Mouse (Mus musculus) intestine, postnatal 0 days (tissue): ENCODE data around the gene Abca3. TPM values are rescaled to one million over a fixed set of nuclear protein-coding genes. Genes with fewer than 3 reads are reported as not detected.

Source experiments
- ATAC-seq: fragments of 200-750 bp; cut with Nextera tagmentation; 2 replicates; pipeline ENCODE4 v1.8.0; 2017; ENCODE audit warnings: mild to moderate bottlenecking, moderate TSS enrichment, moderate library complexity
- H3K27ac ChIP-seq: fragments of 300-500 bp; sonication (generic); 2 replicates; pipeline ENCODE4 v1.5.1; 2014; ENCODE audit warnings: mild to moderate bottlenecking, low read depth, low read length, moderate library complexity
- H3K27me3 ChIP-seq: fragments of 300-500 bp; sonication (generic); replicated peaks from 2 replicates; pipeline ENCODE4 v1.6.1; 2014; ENCODE audit warnings: low read length, mixed read lengths; ENCODE audit not compliant: control insufficient read depth, insufficient read depth
- H3K36me3 ChIP-seq: fragments of 300-500 bp; sonication (generic); 2 replicates; pipeline ENCODE4 v1.6.1; 2014; ENCODE audit warnings: mild to moderate bottlenecking, moderate library complexity; ENCODE audit not compliant: control insufficient read depth, insufficient read depth
- H3K4me1 ChIP-seq: fragments of 300-500 bp; sonication (generic); replicated peaks from 2 replicates; pipeline ENCODE4 v1.6.1; 2014; ENCODE audit warnings: antibody characterized with exemption, low read length, mixed read lengths; ENCODE audit not compliant: control insufficient read depth, insufficient read depth
- H3K4me2 ChIP-seq: fragments of 300-500 bp; sonication (generic); replicated peaks from 2 replicates; pipeline ENCODE4 v1.6.1; 2014; ENCODE audit warnings: low read depth, mild to moderate bottlenecking, moderate library complexity
- H3K4me3 ChIP-seq: fragments of 300-500 bp; sonication (generic); 2 replicates; pipeline ENCODE4 v1.5.1; 2014; ENCODE audit warnings: low read depth, low read length
- H3K9ac ChIP-seq: fragments of 300-500 bp; sonication (generic); 2 replicates; pipeline ENCODE4 v1.6.1; 2014; ENCODE audit warnings: mild to moderate bottlenecking, low read depth, low read length
- H3K9me3 ChIP-seq: fragments of 300-500 bp; sonication (generic); 2 replicates; pipeline ENCODE4 v1.6.1; 2016; ENCODE audit warnings: mixed run types; ENCODE audit not compliant: control insufficient read depth
- CTCF ChIP-seq: sonication (generic); IDR thresholded peaks from 2 replicates; pipeline ENCODE4 v1.5.1; 2016; ENCODE audit warnings: low read depth, mild to moderate bottlenecking, control low read depth, antibody characterized with exemption, moderate library complexity
- WGBS: fragments of 180-500 bp; shearing (Covaris S2); extraction: QIAGEN DNeasy Blood & Tissue Kit; methylation state at CpG from one replicate; pipeline ENCODE4 v1.1.7; 2014; 5-methylcytosine and 5-hydroxymethylcytosine counted together
- polyA plus RNA-seq: library from polyadenylated mRNA; unstranded; fragments of >200 nt; fragmentation: Nextera tagmentation; extraction: Ambion mirVana; gene quantifications from 2 replicates; pipeline ENCODE4 v1.2.1, GENCODE M21; 2015

The Abca3 gene
- polyA plus RNA-seq, 1 experiment from 2014 or later: 11.3 TPM

- H3K9me3 ChIP-seq: no peaks in the 10 kb centered on the region
- H3K9ac ChIP-seq: no peak overlapping the region
- no peak for TF ChIP-seq CTCF
- 53% methylated on average over 13 of the region's 13 CpGs for WGBS
- H3K27me3 ChIP-seq: no peaks in the 10 kb centered on the region
- H3K36me3 ChIP-seq: peaks cover 20% of the 10 kb centered on the region
- no peak overlapping the region for H3K4me3 ChIP-seq
- H3K4me1 ChIP-seq: no peaks in the 10 kb centered on the region
- no peak for ATAC-seq
- H3K4me2 ChIP-seq: no peak overlapping the region
- no peak overlapping the region for H3K27ac ChIP-seq
These were observed 14.1 kb downstream of the Abca3 start for GRCm38 (mm10) chr17:24365863-24366262.

- no peak overlapping the region for H3K4me2 ChIP-seq
- no peak overlapping the region for H3K9ac ChIP-seq
- no peaks in the 10 kb centered on the region for H3K27me3 ChIP-seq
- no peak for TF ChIP-seq CTCF
- WGBS: 89% methylated on average over 4 of the region's 5 CpGs
- H3K36me3 ChIP-seq: peaks cover 39% of the 10 kb centered on the region
- ATAC-seq: no peak
- H3K27ac ChIP-seq: no peak overlapping the region
- no peaks in the 10 kb centered on the region for H3K9me3 ChIP-seq
- H3K4me3 ChIP-seq: no peak overlapping the region
- H3K4me1 ChIP-seq: no peaks in the 10 kb centered on the region
These were observed 23.5 kb downstream of the Abca3 start for GRCm38 (mm10) chr17:24375094-24375712.

GRCm38 (mm10) chr17:24375886-24376285 is 24.1 kb downstream of the Abca3 start:
- Histone ChIP-seq H3K36me3 (peaks cover 37% of the 10 kb centered on the region), H3K27me3 (no peaks in the 10 kb centered on the region), H3K27ac (no peak overlapping the region), H3K4me2 (no peak overlapping the region), H3K4me1 (no peaks in the 10 kb centered on the region), H3K9ac (no peak overlapping the region), H3K4me3 (no peak overlapping the region), H3K9me3 (no peaks in the 10 kb centered on the region)
- WGBS: 87% methylated on average over 6 of the region's 6 CpGs
- ATAC-seq: no peak
- TF ChIP-seq CTCF: no peak

- 68% methylated on average over 2 of the region's 2 CpGs for WGBS
- Histone ChIP-seq H3K36me3 (peaks cover 39% of the 10 kb centered on the region), H3K4me2 (no peak overlapping the region), H3K9me3 (no peaks in the 10 kb centered on the region), H3K27me3 (no peaks in the 10 kb centered on the region), H3K4me1 (no peaks in the 10 kb centered on the region), H3K9ac (no peak overlapping the region), H3K4me3 (no peak overlapping the region), H3K27ac (no peak overlapping the region)
- no peak for TF ChIP-seq CTCF
- no peak for ATAC-seq
These were observed 26.7 kb downstream of the Abca3 start for GRCm38 (mm10) chr17:24378496-24378895.

GRCm38 (mm10) chr17:24383789-24384188 is 32.0 kb downstream of the Abca3 start:
- H3K4me2 ChIP-seq: no peak overlapping the region
- WGBS: 76% methylated on average over 8 of the region's 8 CpGs
- H3K36me3 ChIP-seq: peaks cover 44% of the 10 kb centered on the region
- no peaks in the 10 kb centered on the region for H3K4me1 ChIP-seq
- no peak for ATAC-seq
- H3K4me3 ChIP-seq: no peak overlapping the region
- no peak overlapping the region for H3K9ac ChIP-seq
- H3K9me3 ChIP-seq: no peaks in the 10 kb centered on the region
- no peak for TF ChIP-seq CTCF
- no peak overlapping the region for H3K27ac ChIP-seq
- no peaks in the 10 kb centered on the region for H3K27me3 ChIP-seq

GRCm38 (mm10) chr17:24388711-24389110 is 37.0 kb downstream of the Abca3 start:
- H3K27ac ChIP-seq: no peak overlapping the region
- ATAC-seq: no peak
- peaks cover 28% of the 10 kb centered on the region for H3K36me3 ChIP-seq
- H3K9me3 ChIP-seq: no peaks in the 10 kb centered on the region
- H3K4me3 ChIP-seq: no peak overlapping the region
- no peaks in the 10 kb centered on the region for H3K4me1 ChIP-seq
- H3K9ac ChIP-seq: no peak overlapping the region
- WGBS: 81% methylated on average over 5 of the region's 5 CpGs
- no peaks in the 10 kb centered on the region for H3K27me3 ChIP-seq
- no peak overlapping the region for H3K4me2 ChIP-seq
- TF ChIP-seq CTCF: no peak

GRCm38 (mm10) chr17:24389865-24390264 is 38.1 kb downstream of the Abca3 start:
- TF ChIP-seq CTCF: peak; percentile 87
- no peaks in the 10 kb centered on the region for H3K4me1 ChIP-seq
- WGBS: 9% methylated on average over 2 of the region's 2 CpGs
- ATAC-seq: no peak
- H3K9me3 ChIP-seq: no peaks in the 10 kb centered on the region
- H3K27me3 ChIP-seq: no peaks in the 10 kb centered on the region
- no peak overlapping the region for H3K9ac ChIP-seq
- no peak overlapping the region for H3K4me3 ChIP-seq
- no peak overlapping the region for H3K4me2 ChIP-seq
- peaks cover 21% of the 10 kb centered on the region for H3K36me3 ChIP-seq
- H3K27ac ChIP-seq: no peak overlapping the region
